Mouse (Mus musculus) right cerebral cortex, adult 18-20 months (tissue): ENCODE measurements around the gene Dcaf10.

ENCODE experiments used
- DNase-seq: peaks from one replicate; pipeline ENCODE4 v3.0.0; 2022; ENCODE audit warnings: mixed read lengths

The Dcaf10 gene

GRCm38 (mm10) chr4:45421519-45422260 lies 79.8 kb downstream of the Dcaf10 start:
- DNase-seq: no peak

GRCm38 (mm10) chr4:45422640-45423039 lies 80.7 kb downstream of the Dcaf10 start:
- DNase-seq: no peak

- DNase-seq: no peak
These were observed 81.5 kb downstream of the Dcaf10 start for GRCm38 (mm10) chr4:45423406-45423805.

GRCm38 (mm10) chr4:45426724-45427457 lies 85.0 kb downstream of the Dcaf10 start:
- DNase-seq: no peak
